Mouse (Mus musculus) cerebellum, postnatal 4 days (tissue): ENCODE measurements around the gene Gm49354.
"Not testable (repeated sequence)": the region's sequence is repeated elsewhere in the genome, so short reads cannot be mapped to it uniquely, and the experiment has no call there.

Experiments
- DNase-seq, 2 experiments: peaks; one replicate each; pipeline ENCODE4 v3.0.0; 2022; ENCODE audit warnings: low spot score in 2 of 2, mixed read lengths in 1 of 2

Gene Gm49354

DNA sequence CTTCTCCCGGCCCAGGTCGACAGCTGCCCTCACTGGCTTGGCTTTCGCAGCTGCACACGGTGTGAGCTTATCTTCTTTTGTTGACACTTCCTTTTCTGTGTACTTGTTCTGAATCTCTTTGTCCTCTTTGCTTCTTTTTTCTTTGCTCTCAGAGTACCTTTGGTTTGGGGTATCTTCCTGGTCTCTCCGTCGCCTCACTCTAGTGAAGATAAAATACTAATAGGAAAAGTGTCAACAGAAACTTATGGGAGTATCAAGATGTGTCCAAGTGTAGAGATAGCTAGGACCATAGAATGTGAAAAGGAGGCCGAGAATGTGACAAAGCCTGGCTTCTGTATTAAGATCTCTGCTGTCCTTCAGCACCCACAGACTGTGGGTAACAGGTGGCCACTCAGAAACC is at the start of gene Gm49354:
Gene Gm49354, minus strand, starts transcription at position 101 of the 400 bp plus-strand sequence.
- DNase-seq: no peak

DNA sequence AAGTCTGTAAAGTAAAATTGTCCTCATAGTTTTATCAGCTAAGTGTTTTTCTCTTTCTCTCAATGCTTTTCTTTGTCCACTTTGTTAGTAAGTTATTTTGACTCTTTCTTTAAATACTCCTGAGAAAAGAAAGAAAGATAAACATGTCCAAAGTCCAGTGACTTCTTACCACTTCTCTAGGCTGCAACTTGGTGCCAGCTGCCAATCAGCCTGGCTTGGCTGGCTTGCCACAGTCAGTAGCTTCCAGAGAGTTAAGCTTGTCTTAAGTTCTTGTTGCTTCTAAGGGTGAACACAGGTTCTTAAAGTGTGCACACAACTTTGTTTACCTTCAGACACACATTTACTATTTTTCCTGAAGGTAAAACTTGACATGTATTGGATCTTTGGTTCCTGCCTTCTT is 43.9 kb upstream of the Gm49354 start:
- no peak for DNase-seq

DNA sequence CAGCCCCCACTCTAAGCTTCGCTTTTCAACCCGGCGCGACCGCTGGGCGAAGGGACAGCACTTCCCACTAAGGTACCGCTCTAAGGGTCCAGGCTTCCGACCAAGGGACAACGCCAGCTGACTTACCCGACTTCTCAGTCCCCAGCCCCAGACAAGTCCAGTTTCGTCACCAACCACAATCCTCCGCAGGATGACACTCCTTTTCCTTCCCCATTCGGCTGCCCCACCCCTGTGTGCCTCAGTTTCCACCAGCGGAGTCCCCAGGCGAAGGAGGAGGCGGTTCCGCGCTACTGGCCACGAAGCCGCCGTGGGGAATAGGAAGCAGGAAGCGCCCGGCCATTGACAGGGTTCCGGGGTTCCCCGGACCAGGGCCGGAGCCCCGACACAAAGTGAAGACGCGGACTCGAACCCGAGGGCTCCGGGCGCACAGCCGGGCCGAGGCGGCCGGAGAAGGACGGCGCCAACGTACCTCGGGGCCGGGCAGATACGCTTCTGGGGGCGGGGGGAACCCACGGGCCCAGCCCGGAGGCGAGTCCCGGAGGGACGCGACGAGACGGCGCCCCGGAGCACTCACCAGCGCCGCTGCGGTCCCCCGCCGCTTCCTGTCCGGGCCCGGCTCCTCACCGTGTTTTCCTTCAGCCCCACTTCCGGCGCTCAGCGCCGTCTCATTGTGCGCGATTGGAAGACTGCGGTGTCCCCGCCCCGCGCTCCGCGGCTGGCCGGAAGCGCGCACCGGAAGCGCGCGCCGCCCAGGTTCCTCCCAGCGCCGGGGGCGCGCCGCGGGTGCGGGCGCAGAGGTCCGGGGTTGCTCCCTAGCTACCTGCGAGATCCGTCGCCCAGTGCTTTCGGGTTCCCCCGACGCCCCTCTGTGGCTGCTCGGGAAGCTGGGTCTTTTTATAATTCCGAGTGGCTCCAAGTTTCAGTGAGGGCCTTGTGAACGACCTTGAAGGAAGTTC is 40.7 kb upstream of the Gm49354 start, which contains the start of gene Tut7:
Gene Tut7, minus strand, starts transcription at position 641 of the 956 bp plus-strand sequence.
- peak; percentile 80 to 90 for DNase-seq

DNA sequence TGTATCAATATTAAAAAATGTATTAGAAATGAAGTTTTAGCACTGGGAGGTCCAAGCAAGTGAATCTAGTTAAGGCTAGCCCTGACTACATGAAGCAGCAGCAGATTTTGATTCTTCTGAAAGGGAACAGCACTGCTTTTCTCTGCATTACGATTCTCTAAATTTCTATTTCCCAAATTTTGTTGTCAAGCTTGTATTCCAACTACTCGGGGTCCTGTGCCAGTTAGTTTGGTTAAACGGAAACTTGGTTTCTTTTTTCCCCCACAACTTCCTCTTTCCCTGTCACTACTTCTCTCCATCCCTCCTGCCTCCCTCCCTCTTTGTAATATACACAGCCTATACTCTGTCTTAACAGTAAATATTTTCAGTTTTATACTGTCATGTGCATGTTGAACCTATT is 38.8 kb upstream of the Gm49354 start:
- no peak for DNase-seq

DNA sequence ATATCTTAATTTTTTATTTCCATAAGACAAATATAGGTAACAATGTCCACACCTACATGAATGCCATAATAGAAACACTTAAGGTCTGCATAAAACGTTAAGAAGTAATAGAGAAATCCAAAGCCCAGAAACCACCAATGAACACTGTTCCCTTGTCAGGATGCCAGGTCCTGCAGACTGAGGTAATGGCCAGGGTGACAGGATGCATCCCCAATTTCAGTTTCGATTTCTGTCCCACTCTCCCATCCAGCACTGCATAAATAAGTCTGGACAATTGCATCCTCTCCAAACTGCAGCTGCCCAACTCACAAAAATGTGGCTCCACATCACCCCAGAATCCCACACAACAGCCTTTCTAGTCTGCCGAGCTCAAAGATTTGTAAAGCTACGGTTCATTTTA is 38.1 kb upstream of the Gm49354 start:
- no peak for DNase-seq

DNA sequence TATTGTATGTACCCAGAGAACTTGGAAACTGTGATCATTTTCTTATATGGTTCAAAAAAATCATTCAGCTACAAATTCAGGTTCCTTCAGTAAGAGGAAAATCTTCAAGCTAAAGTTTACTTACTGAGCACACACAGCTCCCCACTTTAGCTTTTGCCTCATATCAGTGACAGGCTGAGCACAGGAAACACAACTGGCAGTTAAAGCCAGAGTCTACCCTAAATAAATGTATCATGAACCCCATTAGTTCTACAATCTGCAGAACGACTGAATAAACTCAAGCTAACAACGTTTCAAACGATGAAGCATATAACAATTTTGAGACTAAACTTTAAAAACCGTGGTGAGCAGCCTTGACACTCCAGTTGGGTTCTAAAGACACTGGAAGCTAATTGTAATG is 35.3 kb upstream of the Gm49354 start:
- DNase-seq: no peak

DNA sequence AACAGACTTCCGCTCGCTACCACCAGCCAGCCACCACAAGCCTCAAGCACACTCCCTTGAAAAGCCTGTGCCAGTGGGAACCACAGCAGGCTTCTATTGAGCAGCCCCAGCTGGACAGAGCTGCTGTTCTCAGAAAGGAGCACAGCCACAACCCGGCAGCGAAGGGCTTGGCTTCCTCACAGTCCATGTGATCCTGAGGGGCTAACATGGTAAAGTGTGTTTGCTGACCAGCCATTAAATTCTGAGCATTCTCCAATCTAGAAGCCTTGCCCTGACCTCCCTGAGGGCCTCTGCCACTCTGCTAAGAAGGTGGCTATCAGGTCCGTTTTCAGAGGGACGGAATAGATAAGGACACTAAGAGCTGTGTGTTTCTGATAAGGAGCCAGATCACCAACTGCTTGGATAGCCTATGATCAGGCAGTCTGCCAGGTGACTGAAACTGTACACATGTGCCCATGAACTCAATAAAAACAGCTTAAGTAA is 32.1 kb upstream of the Gm49354 start:
- no peak for DNase-seq

DNA sequence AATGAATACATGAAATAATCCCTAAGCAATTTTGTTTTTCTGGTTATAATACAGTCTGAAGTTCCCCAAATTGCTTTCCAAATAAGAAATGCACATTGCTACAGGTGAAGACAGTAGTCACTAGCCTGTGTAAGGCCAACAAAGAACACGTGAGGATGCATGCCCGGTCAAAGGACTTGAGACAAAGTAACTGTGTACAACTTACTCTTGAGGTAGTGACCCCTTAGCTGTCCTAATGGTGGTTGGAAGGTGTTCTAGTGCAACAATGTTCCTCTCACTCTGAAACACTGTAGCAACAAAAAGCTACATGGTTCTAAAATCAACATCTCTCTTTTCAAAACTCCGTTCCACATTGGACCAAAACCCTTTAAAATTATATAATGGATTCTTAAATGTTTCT is 29.5 kb upstream of the Gm49354 start:
- DNase-seq: no peak

DNA sequence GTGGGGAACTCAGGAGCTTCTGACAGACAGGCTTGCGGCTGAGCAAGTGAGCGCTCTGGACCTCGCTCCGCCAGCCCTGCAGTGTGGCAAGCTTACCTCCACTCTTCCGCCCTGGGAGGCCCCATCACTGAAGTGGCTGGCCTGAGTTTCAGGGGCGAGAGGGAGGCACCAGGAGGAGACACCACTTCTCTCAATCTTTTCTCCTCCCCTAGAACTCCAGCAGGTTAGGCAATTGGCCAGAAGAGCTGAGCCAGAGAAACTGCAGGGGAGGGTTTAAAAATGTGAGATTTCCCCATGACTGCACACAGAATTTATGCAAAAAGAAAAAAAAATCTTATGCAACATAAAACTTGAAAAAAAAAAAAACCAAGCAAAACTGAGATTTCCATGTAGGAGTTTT is 19.0 kb upstream of the Gm49354 start:
- DNase-seq: no peak

DNA sequence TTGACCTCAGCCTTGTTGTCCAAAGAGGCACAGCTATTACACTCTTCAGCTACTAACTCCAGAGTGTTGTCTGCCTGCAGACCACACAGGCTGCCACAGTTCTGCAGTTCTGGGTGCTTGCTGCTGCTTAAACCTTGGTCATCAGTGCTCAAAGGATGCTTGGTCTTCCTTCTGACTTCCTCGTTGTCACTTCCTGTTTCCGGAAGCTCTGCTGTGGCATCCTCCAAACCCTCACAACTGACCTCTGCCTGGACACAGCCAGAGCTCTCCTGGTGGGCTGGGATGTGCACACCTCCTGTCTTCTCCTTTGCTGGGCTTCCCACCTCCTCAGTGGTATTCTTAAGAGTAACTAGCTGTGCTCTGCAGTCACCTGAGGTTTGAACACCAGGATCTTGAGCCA is 18.0 kb upstream of the Gm49354 start:
- no peak for DNase-seq

DNA sequence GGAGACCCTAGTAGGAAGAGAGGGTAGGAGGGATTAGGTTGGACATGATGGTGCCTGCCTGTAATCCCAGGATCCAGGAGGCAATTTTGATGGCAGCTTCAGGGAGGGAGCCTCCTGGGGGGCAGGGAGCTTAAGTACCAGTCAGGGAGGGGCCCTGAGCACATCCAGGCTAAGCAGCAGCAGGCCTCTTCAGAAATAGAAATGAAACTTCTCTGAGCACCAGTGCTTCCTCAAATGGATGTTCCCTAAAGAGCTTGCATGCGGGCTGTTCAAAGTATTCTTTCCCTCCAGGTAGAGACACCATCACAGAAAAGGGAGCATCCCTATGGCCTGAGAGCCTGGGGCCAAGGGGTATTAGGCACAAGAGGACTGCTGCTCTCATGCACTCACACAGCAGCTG is 16.3 kb upstream of the Gm49354 start:
- no peak for DNase-seq

DNA sequence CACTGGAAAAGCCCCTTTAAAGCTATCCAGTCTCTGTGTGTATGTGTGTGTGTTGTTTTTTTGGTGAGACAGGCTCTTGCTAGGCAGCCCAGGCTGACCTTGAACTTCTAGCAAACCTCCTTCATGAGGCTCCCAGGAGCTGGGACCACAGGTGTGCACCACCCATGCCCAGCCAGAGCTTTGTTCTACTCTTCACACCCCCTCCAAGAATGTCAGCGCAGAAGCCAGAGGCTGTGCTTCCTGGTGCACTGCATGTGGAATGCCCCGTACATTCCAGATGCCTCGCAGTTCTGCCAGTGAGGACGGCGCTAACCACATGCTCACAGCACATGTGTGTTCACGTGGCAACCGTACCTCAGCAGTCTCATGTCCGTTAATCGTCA is 14.4 kb upstream of the Gm49354 start:
- DNase-seq: no peak

DNA sequence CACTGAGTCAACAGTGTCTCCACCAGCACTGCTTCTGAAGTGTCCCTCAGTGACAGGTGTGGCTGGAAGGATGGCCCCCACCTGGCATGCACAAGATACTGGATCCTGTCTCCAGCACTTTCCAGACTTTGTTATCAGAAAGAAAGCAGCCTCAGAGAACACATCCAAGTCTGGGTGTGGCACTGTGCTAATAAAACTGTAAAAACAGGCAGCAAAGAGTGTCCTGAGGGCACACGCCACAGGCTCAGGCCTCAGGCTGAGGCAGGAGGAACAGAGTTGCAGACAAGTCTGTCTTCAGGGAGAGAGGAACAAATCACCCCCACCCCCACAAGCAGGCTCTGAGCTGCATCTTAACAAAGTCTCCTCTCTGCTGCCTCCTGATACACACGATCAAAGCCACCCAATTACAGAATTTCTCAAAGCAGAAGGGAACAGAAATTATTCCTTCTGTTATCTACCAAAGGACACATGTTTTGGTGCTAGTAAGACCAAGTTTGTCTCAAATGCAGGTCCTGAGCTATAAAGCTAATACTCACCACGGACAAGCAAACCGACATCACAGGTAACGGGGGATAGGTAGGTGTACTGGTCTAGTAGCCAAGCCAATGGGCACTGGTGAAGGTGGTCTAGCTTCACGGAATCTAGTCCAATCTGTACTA is 13.9 kb upstream of the Gm49354 start:
- DNase-seq: no peak

DNA sequence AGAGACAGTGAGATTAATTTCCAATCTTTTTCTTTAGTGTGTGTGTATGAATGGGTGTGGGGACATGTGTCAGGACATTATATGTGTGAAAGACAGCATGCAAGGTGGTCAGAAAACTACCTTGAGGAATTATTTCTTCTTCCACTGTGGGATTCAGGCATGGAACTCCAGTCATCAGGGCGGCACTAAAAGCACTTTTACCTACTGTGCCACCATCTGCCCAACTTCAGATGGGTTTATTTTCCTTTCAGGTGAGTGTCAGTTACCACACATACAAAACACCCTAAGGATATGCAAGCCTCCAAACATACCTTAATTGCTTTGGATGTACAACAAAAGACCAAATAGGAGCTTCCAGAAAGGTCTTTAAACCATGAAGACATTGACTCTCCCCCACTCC is 12.7 kb upstream of the Gm49354 start:
- no peak for DNase-seq

DNA sequence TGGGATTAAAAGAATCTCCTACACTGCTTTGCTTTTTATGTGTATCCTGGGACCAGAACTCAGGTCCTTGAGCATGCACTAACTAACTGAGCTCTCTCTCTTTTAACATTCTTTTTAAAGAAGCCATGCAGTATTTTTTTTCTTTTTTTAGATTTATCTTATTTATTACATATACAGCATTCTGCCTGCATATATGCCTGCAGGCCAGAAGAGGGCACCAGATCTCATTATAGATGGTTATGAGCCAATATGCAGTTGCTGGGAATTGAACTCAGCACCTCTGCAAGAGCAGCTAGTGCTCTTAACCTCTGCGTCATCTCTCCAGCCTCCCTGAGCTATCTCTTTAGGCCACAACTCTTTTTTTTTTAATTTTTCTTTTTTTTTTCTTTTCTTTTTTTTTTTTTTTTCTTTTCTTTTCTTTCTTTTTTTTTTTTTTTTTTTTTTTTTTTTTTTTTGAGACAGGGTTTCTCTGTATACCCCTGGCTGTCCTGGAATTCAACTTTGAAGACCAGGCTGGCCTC is 2.2 kb downstream of the Gm49354 start:
- DNase-seq: not testable (repeated sequence)

DNA sequence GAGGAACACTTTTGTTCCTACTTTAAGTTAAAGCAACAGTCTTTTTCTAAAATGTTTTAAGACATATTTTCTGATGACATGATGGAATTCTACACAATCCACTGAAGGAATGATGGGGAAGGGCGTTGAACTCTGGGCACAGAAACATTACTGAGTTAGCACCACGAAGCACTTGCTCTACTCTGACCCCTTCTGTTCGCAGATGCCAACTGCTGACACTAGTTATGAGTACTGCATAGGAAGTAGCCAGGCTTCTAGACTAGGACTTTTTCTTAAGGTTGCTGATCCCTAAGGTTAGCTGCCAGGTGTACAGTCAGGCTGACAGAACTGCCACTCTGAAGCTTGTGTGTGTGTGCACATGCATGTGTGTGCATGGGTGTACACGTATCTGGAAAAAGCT is 2.8 kb downstream of the Gm49354 start:
- DNase-seq: no peak

DNA sequence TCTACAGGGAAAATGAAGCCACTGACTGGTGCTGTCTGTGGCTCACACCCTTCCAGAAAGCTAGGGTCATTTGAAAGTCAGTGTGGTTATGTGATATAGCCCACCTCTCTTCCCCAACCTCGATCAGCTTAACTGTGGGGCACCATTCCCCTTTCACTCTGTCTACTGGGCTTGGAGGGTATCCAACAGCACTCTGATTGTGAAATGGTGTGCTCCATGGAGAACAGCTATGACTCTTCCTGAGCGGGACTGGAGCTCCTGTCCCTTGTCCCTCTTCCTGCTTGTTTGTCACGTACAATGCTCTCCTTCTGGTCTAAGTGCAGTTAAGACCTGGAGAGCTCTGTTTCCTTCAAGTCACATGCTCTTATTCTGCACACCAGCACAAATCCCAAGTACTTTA is 6.9 kb downstream of the Gm49354 start:
- DNase-seq: no peak

DNA sequence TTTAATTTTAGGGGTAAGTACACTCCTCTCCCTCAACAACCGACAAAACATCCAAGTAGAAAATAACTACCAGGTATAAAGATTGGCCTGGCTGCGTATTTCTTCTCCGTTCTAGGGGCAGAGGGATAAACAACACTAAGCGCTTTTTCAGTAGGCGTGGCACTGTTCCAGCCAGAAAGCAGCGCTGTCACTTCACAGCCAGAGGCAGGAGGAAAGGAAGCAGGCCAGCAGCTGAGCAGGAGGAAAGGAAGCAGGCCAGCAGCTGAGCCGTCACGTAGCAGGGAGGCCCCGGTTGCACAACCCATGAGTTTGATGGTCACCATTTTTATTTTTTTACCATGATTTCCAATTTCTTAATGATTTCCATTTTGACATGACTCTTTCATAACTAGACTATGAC is 10.8 kb downstream of the Gm49354 start:
- DNase-seq: peak in 1 of 2 experiments; percentile 34

DNA sequence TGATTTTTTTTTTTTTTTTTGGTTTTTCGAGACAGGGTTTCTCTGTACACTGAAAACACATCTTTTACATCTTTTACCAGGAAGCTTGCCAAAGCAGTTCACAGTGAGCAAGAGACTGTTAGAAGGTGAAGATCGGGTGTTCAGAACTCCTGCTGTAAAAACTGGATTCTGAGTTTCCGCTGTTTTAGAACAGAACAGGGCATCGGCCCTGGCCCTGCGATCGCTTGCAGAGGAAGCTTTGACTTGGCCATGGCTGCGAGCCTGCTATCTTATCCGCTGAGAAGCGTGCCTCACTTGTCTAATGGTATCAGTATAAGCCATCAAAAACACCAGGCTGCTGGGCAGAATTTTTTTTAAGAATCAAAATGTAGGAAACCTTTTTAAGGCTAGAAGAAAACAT is 11.2 kb downstream of the Gm49354 start:
- no peak for DNase-seq

DNA sequence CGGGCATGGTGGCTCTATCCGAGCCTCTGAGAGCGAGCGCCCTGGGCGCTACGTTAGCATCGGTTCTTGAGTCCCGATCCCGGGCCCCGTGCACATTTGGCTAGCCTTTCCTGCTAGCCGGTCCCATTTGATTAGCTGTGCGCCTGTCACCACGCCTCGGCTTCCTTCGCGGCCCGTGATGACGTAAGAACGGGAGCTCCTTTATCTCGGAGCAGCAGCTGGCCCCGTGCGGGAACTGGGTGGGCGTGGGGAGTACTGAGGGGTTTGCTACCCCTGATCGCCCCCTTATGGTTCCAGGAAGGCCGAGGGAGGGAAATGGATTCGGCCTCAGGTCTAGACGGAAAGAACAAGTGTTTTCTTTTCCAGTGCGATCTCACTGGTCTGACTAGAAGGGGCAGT is 11.9 kb downstream of the Gm49354 start:
- peak; percentile 65 to 84 for DNase-seq

DNA sequence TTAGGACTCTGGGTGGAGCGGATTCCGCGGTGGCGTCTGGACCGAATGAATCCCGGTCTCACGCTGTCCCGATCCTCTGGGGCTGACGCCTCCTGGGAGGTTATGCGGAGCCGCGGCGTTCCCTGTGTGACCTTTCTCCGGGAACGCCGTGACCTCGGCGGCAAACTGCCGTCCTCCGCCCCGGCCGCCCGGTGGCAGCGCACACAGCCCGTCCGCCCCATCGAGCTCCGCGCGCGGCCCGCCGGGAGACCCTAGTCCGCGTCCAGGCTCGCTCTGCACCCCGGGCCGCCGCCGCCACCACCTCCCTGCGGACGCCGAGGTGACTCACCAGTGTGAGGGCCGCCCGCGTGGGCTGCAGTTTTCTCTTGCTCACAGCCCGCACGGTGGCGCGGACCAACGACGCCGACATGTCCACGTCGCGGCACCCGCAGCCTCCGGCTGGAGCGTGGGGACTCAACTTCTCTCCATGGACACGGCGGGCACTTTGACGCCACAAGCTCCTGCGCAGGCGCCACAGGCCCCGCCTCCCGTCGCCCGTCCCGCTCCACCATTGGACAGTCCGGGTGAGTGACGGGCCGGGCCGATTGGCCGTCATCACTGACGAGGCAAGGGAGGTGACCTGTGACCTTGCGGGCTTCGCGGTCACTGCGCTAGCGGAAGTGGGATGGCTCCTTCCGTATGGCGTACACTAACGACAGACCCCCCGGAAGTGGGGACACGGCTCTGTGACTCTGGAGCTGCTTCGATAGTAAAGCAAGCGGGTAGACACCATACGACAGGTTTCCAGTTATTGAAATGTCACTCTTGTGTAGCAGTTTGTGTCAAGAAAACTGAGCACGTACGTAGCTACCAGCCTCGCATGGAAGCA is 12.5 kb downstream of the Gm49354 start, which contains the start of gene Isca1:
Gene Isca1, minus strand, starts transcription at position 515 of the 868 bp plus-strand sequence.
- DNase-seq: peak; percentile 99 to 100

DNA sequence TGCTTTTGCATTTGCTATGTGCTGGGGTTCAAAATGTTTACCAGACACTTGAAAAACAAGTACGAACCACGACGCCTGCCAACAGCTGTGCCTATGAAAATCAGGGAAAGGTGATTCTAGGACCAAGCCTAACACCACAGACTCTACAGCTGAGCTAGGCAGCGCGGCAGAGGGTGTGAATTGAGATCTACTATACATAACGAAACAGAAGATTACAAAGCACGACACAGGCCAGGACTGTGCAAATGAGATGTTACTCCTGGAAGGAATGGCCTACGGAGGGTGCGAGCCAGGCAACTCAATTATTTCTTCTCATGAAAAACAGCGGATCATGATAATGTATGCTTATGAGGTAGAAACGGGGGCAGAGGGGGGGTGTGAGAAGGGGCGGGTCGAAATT is 13.5 kb downstream of the Gm49354 start:
- DNase-seq: no peak
